Mouse (Mus musculus) layer of hippocampus, postnatal 10 days (tissue): ENCODE measurements around the gene Mfsd4b5. TPM values are rescaled to one million over a fixed set of nuclear protein-coding genes. Genes with fewer than 3 reads are reported as not detected.
A peak's percentile ranks its signal among the peaks of the same experiment; 100 is the strongest.
"Not testable (repeated sequence)": the region's sequence is repeated elsewhere in the genome, so short reads cannot be mapped to it uniquely, and the experiment has no call there.

ENCODE experiments used
- DNase-seq, 2 experiments: peaks; one replicate each; pipeline ENCODE4 v3.0.0; 2021; ENCODE audit warnings: low spot score in 2 of 2
- long read RNA-seq: library from polyadenylated mRNA; stranded (forward); transcript quantifications from one replicate; pipeline ENCODE4 v2.0.0, GENCODE M21; 2023
- total RNA-seq, 2 experiments: library from RNA; stranded (reverse); gene quantifications; 2 replicates each; pipeline ENCODE4 v1.2.3; 2021

Gene Mfsd4b5
- under 1 TPM; 0.36 to 0.62 TPM for total RNA-seq
- long read RNA-seq: 0 reads

DNA sequence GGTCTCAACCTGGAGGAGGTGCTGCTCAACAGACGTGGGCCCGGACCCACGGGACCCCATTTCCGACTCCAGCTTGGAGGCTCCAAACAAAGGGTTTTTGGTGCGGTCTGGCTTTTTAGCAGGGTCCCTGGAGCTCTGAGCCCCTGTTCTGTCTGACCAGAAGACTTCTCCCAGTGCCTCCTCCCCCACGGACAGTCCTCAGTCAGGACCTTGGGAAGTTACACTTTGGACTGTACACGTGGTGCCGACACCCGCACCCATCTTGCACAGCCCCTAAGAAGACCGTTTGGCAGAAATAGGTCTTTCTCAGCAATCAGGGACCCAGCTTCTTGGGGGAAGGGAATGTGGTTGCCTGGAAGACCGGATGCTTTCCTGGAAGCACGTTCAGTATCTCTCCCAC lies at the start of gene Mfsd4b5:
Gene Mfsd4b5 (minus strand): TSS at position 181 of the 400 bp plus-strand sequence.
- DNase-seq: no peak

DNA sequence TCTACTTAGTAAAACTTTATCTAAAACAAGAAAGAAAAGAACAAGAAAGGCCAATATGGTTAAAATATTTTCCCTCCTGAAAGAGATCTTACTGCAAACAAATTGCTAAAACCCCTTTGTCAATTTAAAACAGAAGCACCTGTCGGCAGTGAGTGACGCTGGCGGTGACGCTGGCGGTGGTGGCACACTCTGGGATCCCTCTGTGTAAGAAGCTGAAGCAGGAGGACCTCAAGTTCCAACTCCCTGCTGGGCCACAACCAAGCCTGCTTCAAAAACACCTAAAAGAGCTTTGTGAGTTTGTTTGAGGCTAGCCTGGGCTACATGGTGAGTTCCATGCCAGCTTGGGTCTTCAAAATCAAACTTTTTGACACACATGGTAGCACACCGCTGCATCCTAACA lies 48.5 kb upstream of the Mfsd4b5 start:
- no peak for DNase-seq

DNA sequence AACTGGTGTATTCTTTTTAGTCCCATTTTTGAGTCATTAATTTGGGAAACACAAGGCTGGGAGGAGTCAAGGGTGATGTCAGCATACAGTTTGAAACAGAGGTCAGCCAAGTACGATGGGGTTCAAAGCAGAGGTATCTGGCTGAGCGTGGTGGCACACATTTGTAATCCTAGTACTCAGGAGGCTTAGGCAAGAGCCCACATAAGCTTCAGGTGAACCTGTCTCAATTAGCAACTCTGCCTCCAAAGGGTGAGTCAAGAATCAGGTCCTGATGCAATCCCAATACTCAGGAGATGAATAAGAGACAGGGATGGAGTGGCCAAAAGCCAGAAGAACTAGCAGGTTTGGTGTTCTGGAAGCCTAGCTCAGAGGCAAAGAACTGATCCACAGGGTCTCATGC lies 46.5 kb upstream of the Mfsd4b5 start:
- no peak for DNase-seq

DNA sequence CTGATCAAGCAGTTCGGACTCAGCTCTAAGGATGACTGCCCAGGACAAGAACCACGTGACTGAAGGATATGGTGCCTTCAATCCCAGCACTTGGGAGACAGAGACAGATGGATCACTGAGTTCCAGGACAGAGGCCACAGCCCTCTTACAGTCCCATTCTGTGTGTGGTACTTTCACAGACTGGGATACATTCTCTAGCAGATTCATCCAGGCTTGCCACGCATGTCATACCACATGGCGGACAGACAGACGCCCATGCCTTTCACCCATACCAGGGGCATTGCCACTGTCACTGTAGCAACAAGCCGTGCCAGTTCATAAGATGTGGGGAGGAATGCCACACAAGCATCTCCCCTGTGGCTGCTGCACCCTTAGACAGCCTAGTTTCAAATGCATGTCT lies 44.3 kb upstream of the Mfsd4b5 start:
- no peak for DNase-seq

DNA sequence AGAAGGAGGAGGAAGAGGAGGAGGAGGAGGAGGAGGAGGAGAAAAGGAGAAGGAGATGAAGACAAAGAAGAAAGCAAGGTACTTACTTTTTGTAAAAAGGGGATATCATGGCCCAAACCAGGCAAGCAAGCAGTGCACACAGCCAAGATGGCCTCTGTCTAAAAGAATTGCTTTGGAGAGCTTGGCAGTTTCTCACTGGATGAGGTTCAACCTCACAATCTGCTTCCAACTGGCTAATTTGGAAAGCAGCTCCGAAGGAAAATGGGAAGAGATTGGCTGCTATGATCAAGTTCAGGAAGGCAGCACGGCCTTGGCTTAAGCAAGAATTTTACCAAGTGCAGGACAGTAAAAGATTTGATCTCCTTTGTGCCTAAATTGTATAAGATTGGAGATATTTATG lies 43.2 kb upstream of the Mfsd4b5 start:
- DNase-seq: no peak

DNA sequence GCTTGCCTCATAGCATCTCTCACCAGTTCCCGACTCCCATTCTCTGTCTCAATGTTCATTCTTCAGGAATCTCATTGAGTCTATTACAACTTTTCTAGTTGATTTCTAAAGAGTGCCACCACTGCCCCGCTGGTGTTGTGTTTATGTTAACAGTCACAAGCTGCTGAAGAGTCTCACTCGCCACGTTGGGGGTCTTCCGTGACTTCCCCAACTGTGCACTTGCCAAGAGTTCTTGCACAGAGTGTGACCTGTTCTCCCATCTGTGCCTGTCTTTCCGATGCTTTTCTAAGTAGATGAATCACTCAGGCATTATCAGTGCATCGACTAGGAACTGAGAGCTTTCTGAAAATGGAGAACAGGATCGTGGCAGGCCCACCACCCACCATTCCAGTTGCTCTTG lies 41.6 kb upstream of the Mfsd4b5 start:
- DNase-seq: no peak

DNA sequence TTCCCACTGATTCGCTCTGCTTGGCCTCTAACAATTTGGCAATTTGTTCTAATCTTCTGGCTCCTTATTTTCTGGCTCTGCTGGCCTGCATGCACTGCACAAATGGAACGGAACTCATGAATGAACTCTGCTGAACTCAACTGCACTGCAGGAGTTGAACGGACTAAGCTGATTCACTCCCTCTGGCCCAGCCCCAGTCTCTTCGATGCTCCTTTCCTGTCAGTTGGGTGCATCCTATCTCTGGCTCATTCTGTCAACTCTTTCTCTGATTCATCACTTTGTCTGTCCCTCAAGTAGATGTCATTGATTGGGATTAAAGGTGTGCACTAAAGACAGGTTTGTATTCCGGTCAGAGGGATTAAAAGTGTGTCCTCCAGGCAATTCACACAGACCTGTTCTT lies 40.1 kb upstream of the Mfsd4b5 start:
- DNase-seq: no peak

DNA sequence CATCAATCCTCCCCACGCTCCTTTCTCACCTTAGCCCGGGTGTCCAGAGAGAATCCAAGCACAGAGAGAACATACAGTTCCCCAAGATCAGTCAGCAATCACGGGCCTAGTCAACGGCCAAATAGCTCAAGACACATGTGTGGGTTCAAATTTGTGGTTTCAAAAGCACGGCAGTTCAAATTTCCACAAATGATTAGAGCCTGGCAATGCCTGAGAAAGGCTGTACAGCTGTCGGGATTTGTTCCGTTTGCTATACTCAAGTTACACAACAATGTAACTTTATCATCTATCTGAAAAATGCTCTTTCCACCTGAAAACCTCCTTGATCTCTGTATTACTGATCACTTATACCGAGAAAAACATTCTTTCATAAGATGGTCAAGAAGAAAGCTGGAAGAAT lies 39.1 kb upstream of the Mfsd4b5 start:
- no peak for DNase-seq

DNA sequence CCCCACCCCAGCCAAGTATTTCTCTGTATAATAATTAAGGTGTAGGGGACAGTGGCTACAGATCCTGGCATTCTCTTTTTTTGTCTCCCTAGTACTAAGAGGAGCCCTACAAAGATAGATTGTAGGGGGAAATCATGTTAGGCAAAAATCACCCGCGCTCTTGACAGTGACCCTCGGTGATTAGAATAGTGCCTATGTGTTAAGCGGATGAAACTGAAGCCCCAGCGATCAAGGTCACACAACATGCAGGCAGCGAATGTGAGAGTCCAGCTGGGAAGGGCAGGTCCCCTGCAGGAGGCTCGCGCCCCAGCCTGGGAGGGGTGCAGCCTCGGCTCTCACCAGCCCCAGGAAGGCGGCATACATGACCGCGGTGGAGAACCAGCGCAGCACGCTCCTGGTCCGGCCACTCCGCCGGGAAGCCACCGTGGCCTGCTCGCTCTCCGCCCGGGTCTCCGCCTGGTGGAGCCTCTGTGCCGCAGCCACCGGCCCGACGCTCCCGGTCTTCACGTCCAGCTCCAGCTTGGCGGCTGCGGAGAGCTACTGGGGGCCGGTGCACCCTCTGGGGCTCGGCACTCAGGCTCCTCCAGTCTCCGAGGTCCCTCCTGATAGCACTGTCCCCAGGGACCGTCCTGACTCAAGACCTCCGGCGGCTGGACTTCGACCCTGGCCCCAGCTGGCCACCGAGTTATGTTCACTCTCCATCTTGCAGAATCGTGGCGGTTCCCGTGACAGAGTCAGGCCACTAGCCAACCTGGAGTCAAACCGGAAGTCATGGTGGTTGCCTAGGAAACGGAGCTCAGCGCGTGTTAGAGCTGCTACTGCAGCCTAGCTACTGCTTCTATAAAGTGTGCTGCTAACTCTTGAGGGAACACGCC lies 38.3 kb upstream of the Mfsd4b5 start, which contains the start of gene Mfsd4b1:
Gene Mfsd4b1 (minus strand): TSS at position 715 of the 875 bp plus-strand sequence.
- DNase-seq: peak; percentile 86 to 87

DNA sequence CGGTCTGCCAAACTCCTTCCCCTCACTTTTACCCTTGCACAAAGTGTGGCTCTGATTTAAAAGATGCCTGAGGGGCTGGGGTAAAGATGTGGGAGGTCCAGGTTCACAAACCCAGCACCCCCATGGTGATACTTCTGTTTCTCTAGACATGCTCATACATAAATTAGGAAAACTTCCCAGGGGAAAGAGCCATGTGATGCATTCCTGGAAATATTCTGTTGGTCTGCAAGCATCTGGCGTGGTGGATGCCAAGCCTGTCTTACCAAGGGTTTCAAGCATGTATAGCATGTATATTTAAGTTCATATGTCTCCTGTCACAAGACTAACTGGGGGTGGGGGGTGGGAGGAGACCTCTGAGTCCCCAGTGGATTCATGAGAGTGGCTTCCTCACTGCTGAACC lies 34.0 kb upstream of the Mfsd4b5 start:
- no peak for DNase-seq

DNA sequence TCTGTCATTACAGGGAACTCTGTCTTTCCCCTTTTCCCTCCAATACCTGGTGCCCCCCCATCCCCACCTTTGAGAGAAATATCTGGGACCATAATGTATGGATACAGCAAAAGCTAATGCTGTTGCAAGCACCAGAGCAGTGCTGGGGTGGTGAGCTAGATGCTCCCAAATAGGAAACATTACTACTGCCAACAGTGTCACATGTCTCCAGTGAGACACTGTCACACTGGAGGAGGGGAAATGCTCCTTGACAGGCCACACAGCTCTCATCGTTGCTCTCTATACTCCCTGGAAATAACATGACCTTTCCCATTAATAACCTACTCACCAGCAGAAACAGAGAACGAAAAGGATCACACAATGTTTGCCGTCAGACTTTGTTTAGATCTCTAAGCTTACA lies 33.0 kb upstream of the Mfsd4b5 start:
- no peak for DNase-seq

DNA sequence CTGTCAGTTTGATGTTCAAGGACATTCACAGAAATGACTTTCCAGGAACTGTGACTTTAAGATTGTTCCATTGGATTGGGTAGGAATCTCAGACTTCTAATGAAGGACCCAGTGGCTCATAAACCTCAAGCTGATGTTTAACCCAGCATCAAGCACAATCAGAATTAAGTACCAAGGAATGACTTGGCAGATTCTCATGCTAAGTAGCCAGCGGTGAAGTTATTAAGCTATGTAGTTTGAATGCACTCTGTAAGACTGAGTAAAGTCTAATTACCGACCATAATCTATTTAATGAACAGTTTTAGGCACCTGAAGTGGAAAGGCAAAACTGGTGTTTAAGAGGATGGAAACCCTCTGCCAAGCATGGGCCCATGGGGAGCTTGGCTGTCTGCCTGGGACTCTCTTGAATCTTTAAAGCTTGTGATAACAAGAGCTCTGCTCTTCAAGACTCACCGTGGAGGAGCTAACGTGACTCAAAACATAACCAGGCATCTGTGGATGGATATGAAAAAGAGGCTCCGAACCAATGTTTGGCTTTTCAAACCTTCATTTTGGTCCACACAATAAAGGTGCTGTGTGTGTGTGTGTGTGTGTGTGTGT lies 31.9 kb upstream of the Mfsd4b5 start:
- no peak for DNase-seq

DNA sequence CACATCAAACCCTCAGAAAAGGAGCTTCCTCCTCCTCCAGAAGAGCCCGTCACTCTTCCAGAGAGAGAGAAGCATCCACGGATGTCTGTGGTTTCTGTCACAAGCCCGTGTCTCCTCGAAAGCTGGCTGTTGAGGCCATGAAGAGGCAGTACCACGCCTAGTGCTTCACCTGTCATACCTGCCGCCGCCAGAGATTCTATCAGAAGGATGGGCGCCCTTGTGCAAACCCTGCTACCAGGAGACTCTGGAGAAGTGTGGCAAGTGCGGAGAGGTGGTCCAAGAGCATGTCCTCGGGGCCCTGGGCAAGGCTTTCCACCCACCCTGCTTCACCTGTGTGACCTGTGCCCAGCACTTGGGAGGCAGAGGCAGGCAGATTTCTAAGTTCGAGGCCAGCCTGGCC lies 23.1 kb upstream of the Mfsd4b5 start:
- DNase-seq: no peak

DNA sequence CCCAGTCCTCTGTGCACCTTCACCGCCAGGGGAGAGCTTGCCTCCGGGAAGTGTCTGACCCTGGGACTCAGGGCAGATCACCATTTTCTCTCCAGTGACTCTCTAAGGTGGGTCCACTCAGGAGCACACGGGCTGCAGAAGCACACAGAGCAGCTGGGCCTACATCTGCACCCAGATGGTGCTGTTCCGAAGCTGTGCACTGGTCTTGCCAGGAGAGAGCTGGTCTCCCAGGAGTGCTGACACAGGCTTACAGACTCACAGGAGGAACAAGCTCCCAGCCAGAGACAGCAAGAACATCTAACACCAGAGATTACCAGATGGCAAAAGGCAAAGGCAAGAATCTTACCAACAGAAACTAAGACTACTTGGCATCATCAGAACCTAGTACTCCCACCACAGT lies 22.4 kb upstream of the Mfsd4b5 start:
- not testable (repeated sequence) for DNase-seq

DNA sequence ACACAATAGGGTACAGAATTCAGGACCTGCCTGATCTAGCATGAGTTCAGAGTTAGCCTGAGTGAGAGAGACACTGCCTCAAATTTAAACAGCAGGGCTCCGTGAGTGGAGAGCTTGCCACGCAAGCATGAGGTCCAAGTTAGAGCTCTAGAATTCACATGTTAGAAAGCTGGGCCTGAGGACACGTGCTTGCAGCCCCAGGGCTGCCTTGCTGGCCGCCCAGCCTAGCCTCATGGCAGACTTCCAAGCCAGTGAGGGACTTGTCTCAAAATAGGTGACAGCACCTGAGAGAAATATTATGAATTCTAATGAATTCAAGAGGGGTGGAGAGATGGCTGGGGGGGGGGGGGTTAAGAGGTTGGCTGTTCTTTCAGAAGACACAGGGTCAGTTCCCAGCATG lies 21.5 kb upstream of the Mfsd4b5 start:
- DNase-seq: no peak

DNA sequence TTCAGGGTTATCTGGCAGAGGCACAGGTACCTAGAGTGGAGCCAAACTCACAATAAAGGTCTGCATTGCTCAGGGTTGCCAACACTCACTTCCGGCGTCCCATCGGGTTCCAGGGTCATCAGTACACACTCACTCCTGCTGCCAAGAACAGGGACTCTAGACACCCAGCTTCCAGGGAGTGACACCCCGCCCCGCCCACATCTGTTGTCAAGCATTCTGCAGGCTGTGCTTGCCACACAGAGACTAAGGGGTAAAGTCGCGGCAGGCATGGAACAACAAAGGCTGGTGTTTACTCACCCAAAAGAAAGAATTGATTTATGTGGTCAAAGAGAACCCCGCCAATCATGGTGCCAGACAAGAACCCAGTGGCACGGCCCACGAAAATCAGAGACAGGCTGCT lies 20.5 kb upstream of the Mfsd4b5 start:
- DNase-seq: no peak

DNA sequence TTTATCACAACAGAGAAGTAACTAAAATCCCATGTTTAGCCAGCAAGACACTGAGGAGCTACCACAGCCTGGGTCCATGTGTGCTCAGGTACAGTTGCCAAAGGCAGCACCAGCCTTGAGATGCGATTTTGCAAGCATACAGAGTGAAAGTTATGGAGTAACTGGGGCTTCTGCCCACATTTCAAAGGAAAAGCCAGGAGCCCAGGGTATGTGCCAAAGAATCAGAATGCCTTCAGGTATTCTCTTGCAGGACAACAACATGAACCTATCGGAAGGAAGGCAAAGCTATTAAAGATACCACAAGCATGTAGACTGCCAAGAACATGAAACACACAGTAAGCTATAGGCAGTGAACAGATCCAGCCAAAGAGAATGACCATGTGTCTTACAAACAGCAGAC lies 14.3 kb upstream of the Mfsd4b5 start:
- no peak for DNase-seq

DNA sequence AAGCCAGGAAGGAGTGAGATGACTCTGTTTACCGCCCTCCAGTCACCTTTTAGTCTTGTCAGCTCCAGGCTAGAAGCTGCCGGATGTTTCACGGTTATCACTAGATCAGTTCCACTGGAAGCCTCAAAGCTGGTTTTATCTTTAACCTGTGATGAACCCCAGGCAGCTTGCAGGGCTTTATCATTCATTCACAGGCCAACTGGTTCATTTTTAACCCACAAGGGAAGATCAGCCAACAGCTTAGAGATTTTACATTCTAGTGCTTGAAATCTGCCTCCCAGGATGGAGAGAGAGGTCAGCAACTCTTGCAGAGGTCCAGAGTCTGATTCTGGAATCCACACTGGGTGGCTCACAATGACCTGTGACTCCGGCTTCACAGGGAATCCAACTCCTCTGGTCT lies 4.7 kb upstream of the Mfsd4b5 start:
- no peak for DNase-seq

DNA sequence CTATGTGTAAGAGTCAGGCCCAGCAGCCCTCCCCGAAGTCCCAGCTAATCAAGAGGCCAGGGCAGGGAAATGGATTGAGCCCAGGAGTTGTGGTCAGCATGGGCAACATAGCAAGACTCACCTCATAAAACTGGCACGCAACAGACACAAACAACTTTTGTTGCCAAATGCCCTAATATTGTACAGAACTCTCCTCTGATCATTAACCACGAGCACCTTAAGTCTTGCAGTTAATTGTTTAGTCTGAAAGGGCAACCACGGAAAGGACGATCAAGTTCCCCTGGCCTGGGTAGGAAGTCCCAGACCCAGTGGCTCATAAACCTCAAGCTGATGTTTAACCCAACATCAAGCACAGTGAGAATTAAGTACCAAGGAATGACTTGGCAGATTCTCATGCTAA lies 3.8 kb downstream of the Mfsd4b5 start:
- DNase-seq: no peak

DNA sequence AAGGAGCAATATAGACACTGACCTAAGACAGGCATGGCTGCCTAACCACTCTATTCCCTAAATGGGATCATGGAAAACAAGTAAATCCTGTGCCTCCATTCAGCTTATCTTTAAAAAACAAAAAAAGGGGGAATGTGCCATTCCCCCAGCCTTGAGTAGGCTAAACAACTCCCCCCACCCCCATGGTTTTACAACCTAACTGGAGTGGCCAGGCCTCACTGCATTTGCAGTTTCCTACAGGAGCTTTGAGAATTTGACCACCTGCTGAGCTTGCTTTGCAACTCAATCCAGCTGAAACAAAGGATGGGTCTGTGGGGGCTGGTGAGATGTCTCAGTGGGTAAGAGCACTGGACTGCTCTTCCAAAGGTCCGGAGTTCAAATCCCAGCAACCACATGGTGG lies 8.2 kb downstream of the Mfsd4b5 start:
- DNase-seq: no peak

DNA sequence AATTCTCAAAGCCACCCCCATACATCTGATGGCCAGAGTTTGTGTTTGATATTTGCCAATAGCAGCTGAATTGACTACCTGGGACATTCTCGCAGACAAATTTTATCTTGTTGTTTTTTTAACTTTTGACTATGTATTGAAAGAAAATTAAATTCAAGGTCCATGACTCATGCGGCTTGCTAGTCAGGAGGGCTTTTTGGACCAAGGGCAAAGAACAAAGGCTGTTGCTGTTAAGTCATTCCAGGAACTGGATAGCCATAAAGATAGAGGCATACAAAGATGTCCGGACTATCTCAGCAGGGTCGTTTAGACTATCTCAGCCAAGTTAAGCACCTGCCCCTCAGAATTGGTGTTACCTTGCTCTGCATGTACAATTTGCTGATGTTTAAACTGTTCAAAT lies 9.1 kb downstream of the Mfsd4b5 start:
- no peak for DNase-seq

DNA sequence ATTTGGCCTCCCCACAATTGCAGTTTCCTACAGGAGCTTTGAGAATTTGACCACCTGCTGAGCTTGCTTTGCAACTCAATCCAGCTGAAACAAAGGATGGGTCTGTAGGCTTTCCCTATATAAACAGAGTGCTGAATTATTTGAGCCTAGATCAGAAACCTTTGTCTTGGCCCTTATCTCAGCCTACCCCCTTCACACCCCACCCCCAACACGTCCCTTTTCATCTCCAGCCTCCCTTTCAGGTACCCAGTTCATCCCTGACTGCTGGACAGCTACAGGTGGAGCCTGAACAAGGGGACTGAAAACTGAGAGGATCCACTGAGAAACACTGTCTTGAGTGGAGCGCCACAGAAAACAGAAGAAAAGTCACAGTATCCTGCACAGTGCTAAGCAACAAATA lies 10.7 kb downstream of the Mfsd4b5 start:
- no peak for DNase-seq

DNA sequence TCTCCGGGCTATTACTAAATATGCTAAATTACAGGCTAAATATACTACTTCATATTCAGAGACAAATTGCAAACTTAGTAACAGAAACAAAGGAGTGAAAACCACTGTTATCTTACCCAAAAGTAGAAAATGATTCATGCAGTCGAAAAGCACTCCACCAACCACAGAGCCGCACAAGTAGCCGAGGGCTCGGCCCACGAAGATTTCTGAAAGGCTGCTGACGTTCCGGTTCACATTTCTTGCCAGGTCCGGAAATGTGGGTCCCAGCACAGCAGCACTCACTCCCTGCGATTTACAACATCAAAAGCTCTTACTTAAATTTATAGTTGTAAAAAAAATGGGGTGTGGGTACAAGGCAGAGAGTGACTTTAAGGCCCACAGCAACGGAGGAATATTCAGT lies 11.5 kb downstream of the Mfsd4b5 start:
- no peak for DNase-seq
